Mouse (Mus musculus): ENCODE data around the gene Ssr2. TPM values are rescaled to one million over a fixed set of nuclear protein-coding genes. Genes with fewer than 3 reads are reported as not detected.

The Ssr2 gene
- polyA plus RNA-seq, 1 experiment from 2014 or later, result 278 TPM

GRCm38 (mm10) chr3:88566116-88566515 lies 9.6 kb upstream of the Ssr2 start:
- Histone ChIP-seq H3K4me2 (no peak overlapping the region), H3K4me3 (ENCODE audit: low read depth, low read length) (no peak overlapping the region), H3K9me3 (ENCODE audit: low read depth, low read length) (no peaks in the 10 kb centered on the region), H3K4me1 (ENCODE audit: insufficient read depth) (no peaks in the 10 kb centered on the region), H3K27ac (ENCODE audit: low read depth) (no peak overlapping the region), H3K36me3 (ENCODE audit: insufficient read depth) (peaks cover 91% of the 10 kb centered on the region), H3K9ac (no peak overlapping the region), H3K27me3 (ENCODE audit: insufficient read depth, low read length) (no peaks in the 10 kb centered on the region)
- no peak for TF ChIP-seq CTCF (IDR thresholded peaks at IDR 0.05; ENCODE audit: low read depth)
- DNase-seq, result no peak
- no peak for ATAC-seq (ENCODE audit: insufficient read depth)
- WGBS, result 90% methylated on average over 3 of the region's 3 CpGs

- Histone ChIP-seq H3K9me3 (ENCODE audit: low read depth, low read length) (no peaks in the 10 kb centered on the region), H3K4me1 (ENCODE audit: insufficient read depth) (no peaks in the 10 kb centered on the region), H3K36me3 (ENCODE audit: insufficient read depth) (peaks cover 86% of the 10 kb centered on the region), H3K4me3 (ENCODE audit: low read depth, low read length) (no peak overlapping the region), H3K4me2 (no peak overlapping the region), H3K27ac (ENCODE audit: low read depth) (no peak overlapping the region), H3K9ac (no peak overlapping the region), H3K27me3 (ENCODE audit: insufficient read depth, low read length) (no peaks in the 10 kb centered on the region)
- TF ChIP-seq CTCF (IDR thresholded peaks at IDR 0.05; ENCODE audit: low read depth), result no peak
- DNase-seq (no peak), ATAC-seq (ENCODE audit: insufficient read depth) (no peak)
- 84% methylated on average over 4 of the region's 4 CpGs for WGBS
Measured at GRCm38 (mm10) chr3:88566536-88567061, 9.1 kb upstream of the Ssr2 start.

- H3K27me3 ChIP-seq (ENCODE audit: insufficient read depth, low read length), result no peaks in the 10 kb centered on the region
- no peaks in the 10 kb centered on the region for H3K4me1 ChIP-seq (ENCODE audit: insufficient read depth)
- no peak for TF ChIP-seq CTCF (IDR thresholded peaks at IDR 0.05; ENCODE audit: low read depth)
- no peak overlapping the region for H3K9ac ChIP-seq
- DNase-seq (peak; percentile 17), ATAC-seq (ENCODE audit: insufficient read depth) (no peak)
- peaks cover 73% of the 10 kb centered on the region for H3K36me3 ChIP-seq (ENCODE audit: insufficient read depth)
- no peak overlapping the region for H3K27ac ChIP-seq (ENCODE audit: low read depth)
- no peak overlapping the region for H3K4me2 ChIP-seq
- 84% methylated on average over 6 of the region's 6 CpGs for WGBS
- H3K9me3 ChIP-seq (ENCODE audit: low read depth, low read length), result no peaks in the 10 kb centered on the region
- no peak overlapping the region for H3K4me3 ChIP-seq (ENCODE audit: low read depth, low read length)
Measured at GRCm38 (mm10) chr3:88567892-88568291, 7.8 kb upstream of the Ssr2 start.

GRCm38 (mm10) chr3:88568615-88569014 lies 7.1 kb upstream of the Ssr2 start:
- 93% methylated on average over 2 of the region's 2 CpGs for WGBS
- H3K9ac ChIP-seq, result no peak overlapping the region
- H3K27ac ChIP-seq (ENCODE audit: low read depth), result no peak overlapping the region
- no peak for DNase-seq
- no peaks in the 10 kb centered on the region for H3K27me3 ChIP-seq (ENCODE audit: insufficient read depth, low read length)
- no peak overlapping the region for H3K4me2 ChIP-seq
- no peaks in the 10 kb centered on the region for H3K4me1 ChIP-seq (ENCODE audit: insufficient read depth)
- no peak for ATAC-seq (ENCODE audit: insufficient read depth)
- TF ChIP-seq CTCF (IDR thresholded peaks at IDR 0.05; ENCODE audit: low read depth), result no peak
- H3K4me3 ChIP-seq (ENCODE audit: low read depth, low read length), result no peak overlapping the region
- H3K9me3 ChIP-seq (ENCODE audit: low read depth, low read length), result no peaks in the 10 kb centered on the region
- peaks cover 66% of the 10 kb centered on the region for H3K36me3 ChIP-seq (ENCODE audit: insufficient read depth)

GRCm38 (mm10) chr3:88569093-88569492 lies 6.6 kb upstream of the Ssr2 start:
- Histone ChIP-seq H3K27ac (ENCODE audit: low read depth) (no peak overlapping the region), H3K9ac (no peak overlapping the region), H3K9me3 (ENCODE audit: low read depth, low read length) (no peaks in the 10 kb centered on the region), H3K27me3 (ENCODE audit: insufficient read depth, low read length) (no peaks in the 10 kb centered on the region), H3K36me3 (ENCODE audit: insufficient read depth) (peaks cover 61% of the 10 kb centered on the region), H3K4me2 (no peak overlapping the region), H3K4me1 (ENCODE audit: insufficient read depth) (no peaks in the 10 kb centered on the region), H3K4me3 (ENCODE audit: low read depth, low read length) (no peak overlapping the region)
- WGBS, result 95% methylated on average over 2 of the region's 2 CpGs
- DNase-seq (no peak), ATAC-seq (ENCODE audit: insufficient read depth) (no peak)
- TF ChIP-seq CTCF (IDR thresholded peaks at IDR 0.05; ENCODE audit: low read depth), result no peak

GRCm38 (mm10) chr3:88569694-88570093 lies 6.0 kb upstream of the Ssr2 start:
- WGBS, result 85% methylated on average over 5 of the region's 5 CpGs
- no peak for ATAC-seq (ENCODE audit: insufficient read depth)

GRCm38 (mm10) chr3:88570341-88570740 lies 5.3 kb upstream of the Ssr2 start:
- WGBS, result 87% methylated on average over 10 of the region's 10 CpGs
- peaks cover 49% of the 10 kb centered on the region for H3K36me3 ChIP-seq (ENCODE audit: insufficient read depth)
- H3K9me3 ChIP-seq (ENCODE audit: low read depth, low read length), result no peaks in the 10 kb centered on the region
- H3K9ac ChIP-seq, result no peak overlapping the region
- no peak overlapping the region for H3K4me2 ChIP-seq
- no peak overlapping the region for H3K4me3 ChIP-seq (ENCODE audit: low read depth, low read length)
- no peak for TF ChIP-seq CTCF (IDR thresholded peaks at IDR 0.05; ENCODE audit: low read depth)
- no peaks in the 10 kb centered on the region for H3K4me1 ChIP-seq (ENCODE audit: insufficient read depth)
- H3K27ac ChIP-seq (ENCODE audit: low read depth), result no peak overlapping the region
- DNase-seq (no peak), ATAC-seq (ENCODE audit: insufficient read depth) (no peak)
- H3K27me3 ChIP-seq (ENCODE audit: insufficient read depth, low read length), result no peaks in the 10 kb centered on the region

More at GRCm38 (mm10) chr3:88569694-88570093, 6.0 kb upstream of the Ssr2 start:
- Histone ChIP-seq H3K4me1 (ENCODE audit: insufficient read depth) (no peaks in the 10 kb centered on the region), H3K9ac (no peak overlapping the region), H3K36me3 (ENCODE audit: insufficient read depth) (peaks cover 55% of the 10 kb centered on the region), H3K27ac (ENCODE audit: low read depth) (no peak overlapping the region), H3K4me3 (ENCODE audit: low read depth, low read length) (no peak overlapping the region), H3K27me3 (ENCODE audit: insufficient read depth, low read length) (no peaks in the 10 kb centered on the region), H3K4me2 (no peak overlapping the region), H3K9me3 (ENCODE audit: low read depth, low read length) (no peaks in the 10 kb centered on the region)
- no peak for DNase-seq
- TF ChIP-seq CTCF (IDR thresholded peaks at IDR 0.05; ENCODE audit: low read depth), result no peak

- no peak overlapping the region for H3K27ac ChIP-seq (ENCODE audit: low read depth)
- H3K4me3 ChIP-seq (ENCODE audit: low read depth, low read length), result no peak overlapping the region
- no peak overlapping the region for H3K4me2 ChIP-seq
- no peaks in the 10 kb centered on the region for H3K27me3 ChIP-seq (ENCODE audit: insufficient read depth, low read length)
- no peak for TF ChIP-seq CTCF (IDR thresholded peaks at IDR 0.05; ENCODE audit: low read depth)
- no peaks in the 10 kb centered on the region for H3K4me1 ChIP-seq (ENCODE audit: insufficient read depth)
- no peaks in the 10 kb centered on the region for H3K9me3 ChIP-seq (ENCODE audit: low read depth, low read length)
- DNase-seq, result no peak
- H3K9ac ChIP-seq, result no peak overlapping the region
- peaks cover 34% of the 10 kb centered on the region for H3K36me3 ChIP-seq (ENCODE audit: insufficient read depth)
- ATAC-seq (ENCODE audit: insufficient read depth), result no peak
- 69% methylated on average over 1 of the region's 1 CpGs for WGBS
Measured at GRCm38 (mm10) chr3:88571856-88572255, 3.8 kb upstream of the Ssr2 start.

Data from lung, embryonic 14.5 days (tissue).